ENCODE assay signal across 15 mouse cellular contexts in genomic region chr6:113261174-113261858, GRCm38 (mm10). TPM values are rescaled to one million over a fixed set of nuclear protein-coding genes. Genes with fewer than 3 reads are reported as not detected.
DNase-seq lines count a peak whose midpoint lies in the region; ATAC-seq and TF ChIP-seq lines count a peak whose summit lies in the region.
"Had no signal": no experiment of that assay in that cellular context is flagged by ENCODE, and none has a peak within 500 bp of the region (broad histone marks: within the 10 kb centered on the region; RNA-seq: fewer than 3 reads in every experiment).

No protein-coding gene starts in this region.

- no peak for ATAC-seq in stomach, postnatal 0 days (ENCODE audit: low FRiP score, low TSS enrichment)
- ATAC-seq: forebrain, embryonic 16.5 days had no signal

- H3K4me1 ChIP-seq in bone marrow, adult 2 months (ENCODE audit: control insufficient read depth, insufficient read depth, low read length), result no peaks in the 10 kb centered on the region
- no peaks in the 10 kb centered on the region for H3K4me1 ChIP-seq in stomach, postnatal 0 days (replicated peaks; ENCODE audit: control insufficient read depth, insufficient read depth)
- H3K4me1 ChIP-seq: embryonic facial prominence, embryonic 13.5 days; heart, embryonic 15.5 days; neural tube, embryonic 12.5 days had no signal

- WGBS in bone marrow, adult 2 months, result 53% methylated on average over 8 of the region's 8 CpGs
- WGBS in stomach, postnatal 0 days, result 81% methylated on average over 8 of the region's 8 CpGs

- peaks cover 33% of the 10 kb centered on the region for H3K36me3 ChIP-seq in stomach, postnatal 0 days (ENCODE audit: control insufficient read depth, insufficient read depth, low read length)

- H3K27ac ChIP-seq in left cerebral cortex, adult 2 months, result no peak overlapping the region
- peak overlapping the region; percentile 73 for H3K27ac ChIP-seq in bone marrow, adult 2 months (ENCODE audit: control insufficient read depth, insufficient read depth, low read depth, low read length, poor library complexity)
- H3K27ac ChIP-seq in stomach, postnatal 0 days (replicated peaks), result no peak overlapping the region
- H3K27ac ChIP-seq: embryonic facial prominence, embryonic 13.5 days; heart, embryonic 15.5 days; neural tube, embryonic 12.5 days had no signal

- TF ChIP-seq CTCF in left cerebral cortex, adult 2 months (IDR thresholded peaks at IDR 0.05), result peak; percentile 7; the same call in 1 of the 2 replicates
- TF ChIP-seq CTCF in bone marrow, adult 2 months (IDR thresholded peaks at IDR 0.05; ENCODE audit: control insufficient read depth, insufficient read depth, low read length), result no peak
- no peak for TF ChIP-seq CTCF in stomach, postnatal 0 days (IDR thresholded peaks at IDR 0.05; ENCODE audit: low read depth)

- H3K9me3 ChIP-seq in stomach, postnatal 0 days (ENCODE audit: control insufficient read depth, low read length), result no peaks in the 10 kb centered on the region
- H3K9me3 ChIP-seq: embryonic facial prominence, embryonic 13.5 days; heart, embryonic 15.5 days; neural tube, embryonic 12.5 days had no signal

- no peak overlapping the region for H3K4me3 ChIP-seq in left cerebral cortex, adult 2 months
- H3K4me3 ChIP-seq in bone marrow, adult 2 months (replicated peaks; ENCODE audit: control insufficient read depth, low read depth, low read length), result no peak overlapping the region
- H3K4me3 ChIP-seq in stomach, postnatal 0 days (ENCODE audit: low read depth, low read length), result no peak overlapping the region
- H3K4me3 ChIP-seq: embryonic facial prominence, embryonic 13.5 days; heart, embryonic 15.5 days; neural tube, embryonic 12.5 days had no signal

- no peak overlapping the region for H3K9ac ChIP-seq in stomach, postnatal 0 days (ENCODE audit: low read length)
- H3K9ac ChIP-seq: embryonic facial prominence, embryonic 13.5 days; heart, embryonic 15.5 days; neural tube, embryonic 12.5 days had no signal

- no peak for TF ChIP-seq POLR2A in bone marrow, adult 2 months (IDR thresholded peaks at IDR 0.05; ENCODE audit: borderline replicate concordance, control insufficient read depth, low read depth, low read length)

- no peaks in the 10 kb centered on the region for H3K27me3 ChIP-seq in stomach, postnatal 0 days (ENCODE audit: control insufficient read depth, insufficient read depth, low read length)
- H3K27me3 ChIP-seq: embryonic facial prominence, embryonic 13.5 days; heart, embryonic 15.5 days; neural tube, embryonic 12.5 days had no signal

- no peak for TF ChIP-seq EP300 in stomach, postnatal 0 days (optimal IDR thresholded peaks at IDR 0.05)

- intact Hi-C loops in left cerebral cortex, adult 2 months (cut with DNase I), result no loop called here

- peak; percentile 38 for DNase-seq in cerebellum, adult 9-11 months
- DNase-seq in cerebellum, adult 11 months, result no peak
- DNase-seq in left cerebral cortex, adult 2 months (ENCODE audit: extremely low spot score in 1 of 2, low spot score in 2 of 2), result no peak
- DNase-seq in left cerebral cortex, adult 11 months (ENCODE audit: low spot score), result no peak
- peak; percentile 63 for DNase-seq in A20 (ENCODE audit: low read depth, low spot score)
- no peak for DNase-seq in stomach, postnatal 0 days (ENCODE audit: low spot score)
- no peak for DNase-seq in ovary, postnatal 36 days (ENCODE audit: low spot score)
- DNase-seq: heart, adult 11 months; right cerebral cortex, postnatal 14 days had no signal

- no peak overlapping the region for H3K4me2 ChIP-seq in stomach, postnatal 0 days (replicated peaks; ENCODE audit: low read depth)
- H3K4me2 ChIP-seq: embryonic facial prominence, embryonic 13.5 days; heart, embryonic 15.5 days; neural tube, embryonic 12.5 days had no signal

RNA-seq across cellular contexts. Expression of gene Cpne9, which starts 20.8 kb away (rescaled TPM):
- total RNA-seq in left cerebral cortex, adult 2 months (2021), result 10 to 100 TPM; 75.7 to 80.5 TPM
- 1.1 TPM in 1 of 2 replicates, not detected in the other for polyA plus RNA-seq in bone marrow, adult 2 months (2011; ENCODE audit: insufficient read depth, insufficient read length, low replicate concordance, missing spikeins)
- 0.11 TPM in 1 of 2 replicates, not detected in the other for polyA plus RNA-seq in stomach, postnatal 0 days (2015; fragmentation: Nextera tagmentation; extraction: Ambion mirVana)
- polyA plus RNA-seq: heart, embryonic 15.5 days; kidney, embryonic 16.5 days had no signal

RNA-seq across cellular contexts. Expression of gene Mtmr14, which starts 23.7 kb away (rescaled TPM):
- 10 to 100 TPM; 14.6 to 15.3 TPM for total RNA-seq in left cerebral cortex, adult 2 months (2021)
- 13.5 and 35.8 TPM in 2 replicates for polyA plus RNA-seq in bone marrow, adult 2 months (2011; ENCODE audit: insufficient read depth, insufficient read length, low replicate concordance, missing spikeins)
- 20.3 and 20.6 TPM in 2 replicates for polyA plus RNA-seq in stomach, postnatal 0 days (2015; fragmentation: Nextera tagmentation; extraction: Ambion mirVana)

RNA-seq across cellular contexts. Expression of gene Brpf1, which starts 45.6 kb away (rescaled TPM):
- 10 to 100 TPM; 31.0 to 32.9 TPM for total RNA-seq in left cerebral cortex, adult 2 months (2021)
- 27.5 and 38.2 TPM in 2 replicates for polyA plus RNA-seq in bone marrow, adult 2 months (2011; ENCODE audit: insufficient read depth, insufficient read length, low replicate concordance, missing spikeins)
- 6.5 and 6.6 TPM in 2 replicates for polyA plus RNA-seq in stomach, postnatal 0 days (2015; fragmentation: Nextera tagmentation; extraction: Ambion mirVana)

Comparison
In these comparisons a context has a peak if more than half of its experiments do, and no peak if none do; other contexts are left out.
1. DNase-seq: peak in cerebellum, adult 9-11 months (single experiment) and A20 (single experiment); none in cerebellum, adult 11 months (single experiment), left cerebral cortex, adult 2 months (0 of 2), left cerebral cortex, adult 11 months (single experiment), stomach, postnatal 0 days (single experiment) and ovary, postnatal 36 days (single experiment).